Mouse (Mus musculus) thymus, adult 2 months (tissue): ENCODE data around the gene Rccd1. TPM values are rescaled to one million over a fixed set of nuclear protein-coding genes. Genes with fewer than 3 reads are reported as not detected.

ENCODE experiments used
- DNase-seq: peaks from one replicate; pipeline ENCODE4 v3.0.0; 2021
- H3K27ac ChIP-seq: fragments of 200-500 bp; 2 replicates; pipeline ENCODE4 v1.5.1; 2012; ENCODE audit warnings: low read length, control low read depth; ENCODE audit not compliant: control insufficient read depth, insufficient read depth
- H3K27me3 ChIP-seq: fragments of 200-500 bp; 2 replicates; pipeline ENCODE4 v1.6.1; 2012; ENCODE audit warnings: mild to moderate bottlenecking, low read length, moderate library complexity, mixed read lengths; ENCODE audit not compliant: control insufficient read depth, insufficient read depth
- H3K36me3 ChIP-seq: fragments of 200-500 bp; 2 replicates; pipeline ENCODE4 v1.6.1; 2012; ENCODE audit warnings: mild to moderate bottlenecking, low read length, moderate library complexity; ENCODE audit not compliant: control insufficient read depth, insufficient read depth
- H3K4me1 ChIP-seq: fragments of 200-500 bp; replicated peaks from 2 replicates; pipeline ENCODE4 v1.6.1; 2012; ENCODE audit warnings: low read length; ENCODE audit not compliant: control insufficient read depth, insufficient read depth
- H3K4me3 ChIP-seq: fragments of 200-500 bp; 2 replicates; pipeline ENCODE4 v1.5.1; 2012; ENCODE audit warnings: mild to moderate bottlenecking, low read length, control low read depth, moderate library complexity; ENCODE audit not compliant: control insufficient read depth, insufficient read depth
- CTCF ChIP-seq: fragments of 200-500 bp; IDR thresholded peaks from 2 replicates; pipeline ENCODE4 v1.5.1; 2012; ENCODE audit warnings: mild to moderate bottlenecking, control low read depth, low read length, moderate library complexity, borderline replicate concordance; ENCODE audit not compliant: control insufficient read depth, poor library complexity, insufficient read depth; ENCODE audit errors: extremely low read depth
- POLR2A ChIP-seq: fragments of 200-500 bp; IDR thresholded peaks from 2 replicates; pipeline ENCODE4 v1.6.1; 2012; ENCODE audit warnings: mild to moderate bottlenecking, low read length, control low read depth, moderate library complexity; ENCODE audit not compliant: control insufficient read depth, poor library complexity, insufficient read depth; ENCODE audit errors: extremely low read depth
- WGBS: fragments of 180-500 bp; shearing (Covaris S2); methylation state at CpG from one replicate; pipeline ENCODE4 v1.1.7; 2018; 5-methylcytosine and 5-hydroxymethylcytosine counted together
- polyA plus RNA-seq: library from polyadenylated mRNA; depleted of rRNA; stranded (reverse); fragments of >200 nt; gene quantifications from 2 replicates; pipeline ENCODE4 v1.2.3, GENCODE M21; 2012

The Rccd1 gene
- polyA plus RNA-seq, 1 experiment: 20.4 TPM

- WGBS: 100% methylated on average over 1 of the region's 1 CpGs
- H3K4me1 ChIP-seq: no peaks in the 10 kb centered on the region; the same call in 1 of the 2 replicates
- TF ChIP-seq POLR2A: no peak
- TF ChIP-seq CTCF: no peak
- H3K27ac ChIP-seq: no peak overlapping the region
- H3K27me3 ChIP-seq: no peaks in the 10 kb centered on the region
- no peak for DNase-seq
- no peak overlapping the region for H3K4me3 ChIP-seq
- H3K36me3 ChIP-seq: peaks cover 49% of the 10 kb centered on the region
These were observed 6.7 kb downstream of the Rccd1 start for GRCm38 (mm10) chr7:80317439-80318115.

GRCm38 (mm10) chr7:80315733-80316132 lies 8.5 kb downstream of the Rccd1 start:
- WGBS: 96% methylated on average over 2 of the region's 2 CpGs
- DNase-seq: no peak
- Histone ChIP-seq H3K4me3 (no peak overlapping the region), H3K36me3 (peaks cover 67% of the 10 kb centered on the region), H3K4me1 (no peaks in the 10 kb centered on the region), H3K27me3 (no peaks in the 10 kb centered on the region), H3K27ac (no peak overlapping the region)
- TF ChIP-seq POLR2A: no peak
- TF ChIP-seq CTCF: no peak

- DNase-seq: no peak
- Histone ChIP-seq H3K27me3 (no peaks in the 10 kb centered on the region), H3K36me3 (peaks cover 88% of the 10 kb centered on the region), H3K4me3 (no peak overlapping the region), H3K27ac (no peak overlapping the region), H3K4me1 (no peaks in the 10 kb centered on the region)
- 95% methylated on average over 7 of the region's 7 CpGs for WGBS
- TF ChIP-seq POLR2A: no peak
- TF ChIP-seq CTCF: no peak
These were observed 13.5 kb downstream of the Rccd1 start for GRCm38 (mm10) chr7:80310771-80311170.

DNA sequence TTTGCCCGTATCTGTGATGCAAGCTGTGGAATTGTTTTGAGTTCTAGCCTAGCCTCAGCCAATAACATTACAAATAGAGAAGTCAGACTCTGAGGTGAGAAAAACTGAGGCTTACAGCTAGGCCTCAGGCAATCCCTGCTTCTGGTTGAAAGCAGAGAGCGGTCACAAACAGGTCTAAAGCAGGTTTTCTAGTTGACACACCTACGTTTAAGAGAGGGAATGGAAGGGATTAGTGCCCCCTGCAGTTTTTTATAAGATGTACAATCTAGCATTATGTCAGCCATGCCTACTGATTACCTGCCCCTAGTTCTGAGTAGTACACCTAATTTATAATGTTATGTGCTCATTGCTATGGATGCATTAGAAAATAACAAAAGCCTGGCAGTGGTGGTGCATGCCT lies 16.5 kb downstream of the Rccd1 start:
- DNase-seq: no peak
- H3K4me3 ChIP-seq: no peak overlapping the region
- H3K27me3 ChIP-seq: no peaks in the 10 kb centered on the region
- H3K27ac ChIP-seq: no peak overlapping the region
- no peak for TF ChIP-seq CTCF
- TF ChIP-seq POLR2A: no peak
- H3K36me3 ChIP-seq: peaks cover 83% of the 10 kb centered on the region
- H3K4me1 ChIP-seq: no peaks in the 10 kb centered on the region
- WGBS: 80% methylated on average over 3 of the region's 3 CpGs

DNA sequence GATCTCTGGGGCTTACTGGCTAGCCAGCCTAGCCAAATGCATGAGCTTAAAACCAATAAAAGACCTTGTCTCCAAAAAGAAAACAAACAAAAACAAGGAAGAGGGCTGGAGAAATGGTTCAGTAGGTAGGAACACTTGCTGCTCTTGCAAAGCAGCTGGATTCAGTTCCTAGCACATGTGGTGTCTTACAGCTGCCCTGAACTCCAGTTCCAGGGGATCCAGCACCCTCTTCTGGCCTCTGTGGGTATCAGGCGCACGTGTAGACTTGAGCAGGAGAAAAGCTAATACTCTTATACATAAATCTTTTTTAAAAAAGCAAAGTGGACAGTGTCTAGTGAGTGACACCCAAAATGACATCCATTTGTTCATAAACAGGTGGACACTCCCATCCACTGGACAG lies 22.7 kb downstream of the Rccd1 start:
- no peaks in the 10 kb centered on the region for H3K27me3 ChIP-seq
- no peak overlapping the region for H3K27ac ChIP-seq
- DNase-seq: no peak
- peaks cover 58% of the 10 kb centered on the region for H3K36me3 ChIP-seq
- H3K4me1 ChIP-seq: no peaks in the 10 kb centered on the region; the same call in 1 of the 2 replicates
- H3K4me3 ChIP-seq: no peak overlapping the region
- TF ChIP-seq CTCF: no peak
- no peak for TF ChIP-seq POLR2A
- WGBS: 97% methylated on average over 2 of the region's 2 CpGs

DNA sequence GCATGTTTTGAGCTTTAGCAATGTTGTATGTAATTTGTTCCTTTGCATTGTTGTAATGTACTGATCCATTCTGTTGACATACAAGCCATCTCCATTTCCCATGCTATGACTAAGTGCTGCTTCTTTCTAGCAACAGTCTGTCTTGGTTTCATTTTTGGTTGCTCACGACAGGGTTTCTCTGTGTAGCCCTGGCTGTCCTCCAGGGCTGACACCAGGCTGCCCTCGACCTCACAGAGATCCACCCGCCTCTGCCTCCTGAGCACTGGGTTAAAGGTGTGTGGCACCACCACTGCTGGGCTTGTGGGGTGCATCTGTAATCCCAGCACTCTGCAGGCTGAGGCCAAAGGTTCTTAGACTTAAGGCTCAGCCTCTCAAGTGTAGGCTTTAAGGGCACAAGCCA lies 24.7 kb downstream of the Rccd1 start:
- no peak for DNase-seq
- Histone ChIP-seq H3K27ac (no peak overlapping the region), H3K36me3 (peaks cover 41% of the 10 kb centered on the region), H3K4me3 (no peak overlapping the region), H3K4me1 (no peaks in the 10 kb centered on the region; the same call in 1 of the 2 replicates), H3K27me3 (no peaks in the 10 kb centered on the region)
- 62% methylated on average over 3 of the region's 3 CpGs for WGBS
- no peak for TF ChIP-seq CTCF
- no peak for TF ChIP-seq POLR2A

GRCm38 (mm10) chr7:80298754-80299153 lies 25.5 kb downstream of the Rccd1 start:
- TF ChIP-seq CTCF: no peak
- TF ChIP-seq POLR2A: no peak
- Histone ChIP-seq H3K27me3 (no peaks in the 10 kb centered on the region), H3K4me1 (no peaks in the 10 kb centered on the region; the same call in 1 of the 2 replicates), H3K27ac (no peak overlapping the region), H3K36me3 (peaks cover 35% of the 10 kb centered on the region), H3K4me3 (no peak overlapping the region)
- DNase-seq: no peak
- 98% methylated on average over 4 of the region's 4 CpGs for WGBS
